Mouse (Mus musculus): ENCODE results near the gene Shld2. TPM values are rescaled to one million over a fixed set of nuclear protein-coding genes. Genes with fewer than 3 reads are reported as not detected.
A peak's percentile ranks its signal among the peaks of the same experiment; 100 is the strongest.

Gene Shld2
- 11.5 and 11.8 TPM in 2 replicates for polyA plus RNA-seq (2015; fragmentation: Nextera tagmentation; extraction: Ambion mirVana)

GRCm38 (mm10) chr14:34310234-34310965 lies at the start of gene Shld2, which contains the start of gene Glud1:
Gene Shld2 (minus strand): TSS chr14:34310493.
Gene Glud1 (plus strand): TSS chr14:34310727.
- H3K4me3 ChIP-seq (replicated peaks; ENCODE audit: low read depth, low read length): peak within 1 kb of the TSS; percentile 97
- H3K27ac ChIP-seq: peak within 1 kb of the TSS; percentile 99
- DNase-seq (ENCODE audit: low spot score) (peak; percentile 96), ATAC-seq (replicated peaks; ENCODE audit: low FRiP score, low read depth) (peak; percentile 98)
- H3K9ac ChIP-seq (ENCODE audit: low read depth, low read length): peak within 1 kb of the TSS; percentile 98
- no peaks in the 10 kb centered on the region for H3K36me3 ChIP-seq (ENCODE audit: insufficient read depth, low read length)
- WGBS: under 1% methylated on average over 80 of the region's 100 CpGs
- H3K4me1 ChIP-seq (replicated peaks; ENCODE audit: insufficient read depth, low read length): 0 out of 2 replicates have a peak, but pooled peaks cover 4% of the 10 kb centered on the region
- no peaks in the 10 kb centered on the region for H3K27me3 ChIP-seq (ENCODE audit: insufficient read depth, low read length)
- peak within 1 kb of the TSS; percentile 72 for H3K4me2 ChIP-seq (ENCODE audit: low read length)
- TF ChIP-seq CTCF (IDR thresholded peaks at IDR 0.05; ENCODE audit: low read depth): no peak
- no peaks in the 10 kb centered on the region for H3K9me3 ChIP-seq (replicated peaks; ENCODE audit: low read length)

- no peak for DNase-seq (ENCODE audit: low spot score)
Observed at GRCm38 (mm10) chr14:34359676-34360244, 49.5 kb upstream of the Shld2 start.

GRCm38 (mm10) chr14:34357671-34358455 lies 47.6 kb upstream of the Shld2 start:
- no peak overlapping the region for H3K9ac ChIP-seq (ENCODE audit: low read depth, low read length)
- H3K4me2 ChIP-seq (ENCODE audit: low read length): no peak overlapping the region
- peak; percentile 83 for ATAC-seq (replicated peaks; ENCODE audit: low FRiP score, low read depth)
- no peaks in the 10 kb centered on the region for H3K36me3 ChIP-seq (ENCODE audit: insufficient read depth, low read length)
- no peaks in the 10 kb centered on the region for H3K9me3 ChIP-seq (replicated peaks; ENCODE audit: low read length)
- H3K4me1 ChIP-seq (replicated peaks; ENCODE audit: insufficient read depth, low read length): no peaks in the 10 kb centered on the region
- DNase-seq (ENCODE audit: low spot score): no peak
- no peak overlapping the region for H3K4me3 ChIP-seq (replicated peaks; ENCODE audit: low read depth, low read length)
- no peak overlapping the region; the same call in 1 of the 2 replicates for H3K27ac ChIP-seq
- no peak for TF ChIP-seq CTCF (IDR thresholded peaks at IDR 0.05; ENCODE audit: low read depth)
- 81% methylated on average over 7 of the region's 7 CpGs for WGBS
- H3K27me3 ChIP-seq (ENCODE audit: insufficient read depth, low read length): no peaks in the 10 kb centered on the region

More at GRCm38 (mm10) chr14:34359676-34360244, 49.5 kb upstream of the Shld2 start:
- TF ChIP-seq CTCF (IDR thresholded peaks at IDR 0.05; ENCODE audit: low read depth): no peak
- Histone ChIP-seq H3K4me2 (ENCODE audit: low read length) (no peak overlapping the region), H3K27me3 (ENCODE audit: insufficient read depth, low read length) (no peaks in the 10 kb centered on the region), H3K9me3 (replicated peaks; ENCODE audit: low read length) (no peaks in the 10 kb centered on the region), H3K27ac (no peak overlapping the region), H3K36me3 (ENCODE audit: insufficient read depth, low read length) (no peaks in the 10 kb centered on the region), H3K4me1 (replicated peaks; ENCODE audit: insufficient read depth, low read length) (no peaks in the 10 kb centered on the region), H3K9ac (ENCODE audit: low read depth, low read length) (no peak overlapping the region), H3K4me3 (replicated peaks; ENCODE audit: low read depth, low read length) (no peak overlapping the region)
- ATAC-seq (replicated peaks; ENCODE audit: low FRiP score, low read depth): no peak
- WGBS: 60% methylated on average over 5 of the region's 5 CpGs

- Histone ChIP-seq H3K27ac (0 out of 2 replicates have a peak within 1 kb of the TSS, but pooled peaks have one; percentile 36), H3K4me2 (ENCODE audit: low read length) (no peak within 1 kb of the TSS), H3K9me3 (replicated peaks; ENCODE audit: low read length) (no peaks in the 10 kb centered on the region), H3K4me3 (replicated peaks; ENCODE audit: low read depth, low read length) (no peak within 1 kb of the TSS), H3K4me1 (replicated peaks; ENCODE audit: insufficient read depth, low read length) (no peaks in the 10 kb centered on the region), H3K9ac (ENCODE audit: low read depth, low read length) (0 out of 2 replicates have a peak within 1 kb of the TSS, but pooled peaks have one; percentile 5), H3K36me3 (ENCODE audit: insufficient read depth, low read length) (no peaks in the 10 kb centered on the region), H3K27me3 (ENCODE audit: insufficient read depth, low read length) (no peaks in the 10 kb centered on the region)
- ATAC-seq (replicated peaks; ENCODE audit: low FRiP score, low read depth): no peak
- no peak for TF ChIP-seq CTCF (IDR thresholded peaks at IDR 0.05; ENCODE audit: low read depth)
- WGBS: 83% methylated on average over 6 of the region's 6 CpGs
- no peak for DNase-seq (ENCODE audit: low spot score)
Observed at GRCm38 (mm10) chr14:34355301-34355700, 45.0 kb upstream of the Shld2 start, which contains the start of gene Fam25c. Gene Fam25c (minus strand): TSS chr14:34355433.

GRCm38 (mm10) chr14:34354456-34354855 lies 44.2 kb upstream of the Shld2 start:
- DNase-seq (ENCODE audit: low spot score) (no peak), ATAC-seq (replicated peaks; ENCODE audit: low FRiP score, low read depth) (no peak)
- no peak for TF ChIP-seq CTCF (IDR thresholded peaks at IDR 0.05; ENCODE audit: low read depth)
- Histone ChIP-seq H3K9me3 (replicated peaks; ENCODE audit: low read length) (no peaks in the 10 kb centered on the region), H3K27ac (no peak overlapping the region), H3K4me1 (replicated peaks; ENCODE audit: insufficient read depth, low read length) (no peaks in the 10 kb centered on the region), H3K4me3 (replicated peaks; ENCODE audit: low read depth, low read length) (no peak overlapping the region), H3K4me2 (ENCODE audit: low read length) (no peak overlapping the region), H3K9ac (ENCODE audit: low read depth, low read length) (no peak overlapping the region), H3K36me3 (ENCODE audit: insufficient read depth, low read length) (no peaks in the 10 kb centered on the region), H3K27me3 (ENCODE audit: insufficient read depth, low read length) (no peaks in the 10 kb centered on the region)
- 74% methylated on average over 4 of the region's 4 CpGs for WGBS

GRCm38 (mm10) chr14:34353326-34353725 lies 43.0 kb upstream of the Shld2 start:
- TF ChIP-seq CTCF (IDR thresholded peaks at IDR 0.05; ENCODE audit: low read depth): no peak
- no peak for ATAC-seq (replicated peaks; ENCODE audit: low FRiP score, low read depth)
- Histone ChIP-seq H3K27me3 (ENCODE audit: insufficient read depth, low read length) (no peaks in the 10 kb centered on the region), H3K4me1 (replicated peaks; ENCODE audit: insufficient read depth, low read length) (no peaks in the 10 kb centered on the region), H3K9me3 (replicated peaks; ENCODE audit: low read length) (no peaks in the 10 kb centered on the region), H3K27ac (no peak overlapping the region), H3K36me3 (ENCODE audit: insufficient read depth, low read length) (no peaks in the 10 kb centered on the region), H3K4me2 (ENCODE audit: low read length) (no peak overlapping the region), H3K4me3 (replicated peaks; ENCODE audit: low read depth, low read length) (no peak overlapping the region), H3K9ac (ENCODE audit: low read depth, low read length) (no peak overlapping the region)
- 90% methylated on average over 3 of the region's 3 CpGs for WGBS
- no peak for DNase-seq (ENCODE audit: low spot score)
